Mouse (Mus musculus): Measurements from ENCODE around the gene Hoxb6. TPM values are rescaled to one million over a fixed set of nuclear protein-coding genes. Genes with fewer than 3 reads are reported as not detected.

Hoxb6 gene
- polyA plus RNA-seq, 1 experiment from 2014 or later: 8.3 TPM

DNA sequence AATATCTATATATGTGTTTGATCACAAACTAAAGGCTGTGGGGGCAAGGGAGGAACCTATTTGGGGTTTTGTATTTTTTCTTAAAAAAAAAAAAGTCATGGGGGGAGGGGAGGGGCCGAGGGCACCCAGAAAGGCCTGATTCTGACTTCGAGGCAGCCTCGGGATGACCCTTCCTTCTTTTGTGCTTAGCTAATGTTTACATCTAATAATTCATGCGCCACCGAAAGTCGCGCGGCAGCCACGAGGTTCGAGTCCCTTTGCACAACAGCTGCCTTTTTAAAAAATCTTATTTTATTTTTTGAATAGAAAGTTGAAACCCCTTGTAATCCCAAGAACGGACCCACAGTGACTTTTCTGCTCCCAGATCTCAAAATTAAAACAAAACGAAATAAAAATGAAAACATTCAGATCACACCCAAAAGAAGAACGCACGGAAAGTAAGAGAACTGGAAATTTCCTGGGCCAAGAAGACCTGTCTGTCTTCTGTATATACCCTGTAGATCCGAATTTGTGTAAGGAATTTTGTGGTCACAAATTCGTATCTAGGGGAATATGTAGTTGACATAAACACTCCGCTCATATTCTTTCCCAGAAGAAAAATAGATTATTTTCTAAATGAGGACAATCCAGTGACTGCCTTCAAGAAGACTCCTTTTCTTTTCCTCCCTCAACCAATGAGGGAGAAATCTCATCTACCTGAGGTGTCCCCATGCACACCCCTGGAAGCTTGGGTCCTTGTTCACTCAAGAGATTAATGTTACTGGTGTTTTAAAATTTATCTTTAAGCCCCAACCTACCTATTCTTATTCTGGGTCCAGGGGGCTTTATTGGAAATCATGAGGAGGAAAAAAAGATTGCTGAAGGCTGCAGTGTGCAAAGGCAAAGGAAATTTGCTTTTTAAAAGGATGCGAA, 24.7 kb downstream of the Hoxb6 start:
- Histone ChIP-seq H3K4me2 (ENCODE audit: low read depth, low read length) (peak overlapping the region; percentile 87), H3K9ac (ENCODE audit: low read length) (peak overlapping the region; percentile 88), H3K27ac (ENCODE audit: low read length) (peak overlapping the region; percentile 88; the same call in 1 of the 2 replicates), H3K4me1 (ENCODE audit: control insufficient read depth, insufficient read depth, low read length) (peaks cover 6% of the 10 kb centered on the region; the same call in 1 of the 2 replicates), H3K36me3 (ENCODE audit: control insufficient read depth, insufficient read depth, low read length) (no peaks in the 10 kb centered on the region), H3K9me3 (replicated peaks; ENCODE audit: control insufficient read depth, low read length) (no peaks in the 10 kb centered on the region), H3K27me3 (ENCODE audit: control insufficient read depth, insufficient read depth, low read length) (no peaks in the 10 kb centered on the region; the same call in 1 of the 2 replicates), H3K4me3 (replicated peaks; ENCODE audit: low read length) (peak overlapping the region; percentile 63)
- 13% methylated on average over 18 of the region's 18 CpGs for WGBS
- no peak for ATAC-seq (ENCODE audit: insufficient read depth, low FRiP score)

DNA sequence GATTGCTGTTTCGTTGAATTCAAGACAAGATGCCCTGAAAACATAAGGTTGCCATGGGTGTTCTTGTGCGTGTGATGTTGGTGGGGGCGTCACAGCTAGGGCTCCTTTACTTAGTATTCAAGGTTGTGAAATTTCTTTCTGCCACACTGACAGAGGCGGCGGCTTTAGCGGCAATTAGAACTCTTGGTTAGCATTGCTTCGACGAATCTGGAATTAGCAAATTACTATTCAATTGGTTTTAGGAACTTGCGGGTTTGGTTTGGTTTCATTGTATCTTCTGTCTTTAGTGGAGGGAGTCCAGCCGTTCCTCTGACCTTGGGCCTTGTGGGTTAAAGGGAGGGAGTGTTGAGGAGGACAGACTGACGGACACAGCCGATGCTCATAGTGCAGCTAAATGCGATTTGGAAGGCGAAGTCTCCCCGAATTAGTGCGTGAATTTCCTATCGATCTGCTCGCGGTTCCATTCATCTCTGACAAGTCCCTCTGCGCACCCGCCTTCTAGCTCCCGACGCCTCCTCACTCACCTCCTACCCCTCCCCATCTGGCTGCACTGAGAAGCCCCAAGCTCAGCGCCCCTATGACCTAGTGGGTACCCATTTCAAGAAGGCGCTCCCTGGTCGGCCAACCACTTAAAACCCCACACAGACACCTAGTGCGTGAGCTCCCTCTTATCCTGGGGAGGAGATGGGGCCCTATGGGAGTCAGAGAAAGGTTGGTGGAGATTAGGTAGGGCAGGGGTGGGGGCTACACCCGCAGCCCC, 25.5 kb downstream of the Hoxb6 start, which contains the start of gene Hoxb4:
Hoxb4 (plus strand) TSS at position 660 of the 760 bp plus-strand sequence.
- no peak for ATAC-seq (ENCODE audit: insufficient read depth, low FRiP score)
- Histone ChIP-seq H3K27ac (ENCODE audit: low read length) (peak within 1 kb of the TSS; percentile 98), H3K4me1 (ENCODE audit: control insufficient read depth, insufficient read depth, low read length) (peaks cover 5% of the 10 kb centered on the region; the same call in 1 of the 2 replicates)

GRCm38 (mm10) chr11:96318368-96319070, 26.2 kb downstream of the Hoxb6 start:
- H3K4me3 ChIP-seq (replicated peaks; ENCODE audit: low read length): peak overlapping the region; percentile 63
- under 1% methylated on average over 45 of the region's 45 CpGs for WGBS
- no peaks in the 10 kb centered on the region for H3K36me3 ChIP-seq (ENCODE audit: control insufficient read depth, insufficient read depth, low read length)
- H3K9me3 ChIP-seq (replicated peaks; ENCODE audit: control insufficient read depth, low read length): no peaks in the 10 kb centered on the region
- H3K27ac ChIP-seq (ENCODE audit: low read length): peak overlapping the region; percentile 98
- H3K4me1 ChIP-seq (ENCODE audit: control insufficient read depth, insufficient read depth, low read length): 0 out of 2 replicates have a peak, but pooled peaks cover 3% of the 10 kb centered on the region
- H3K27me3 ChIP-seq (ENCODE audit: control insufficient read depth, insufficient read depth, low read length): no peaks in the 10 kb centered on the region; the same call in 1 of the 2 replicates
- peak overlapping the region; percentile 88 for H3K9ac ChIP-seq (ENCODE audit: low read length)
- peak; percentile 78 for ATAC-seq (ENCODE audit: insufficient read depth, low FRiP score)
- H3K4me2 ChIP-seq (ENCODE audit: low read depth, low read length): peak overlapping the region; percentile 87

More for the DNA sequence above, 25.5 kb downstream of the Hoxb6 start, which contains the start of gene Hoxb4:
- Histone ChIP-seq H3K4me3 (replicated peaks; ENCODE audit: low read length) (peak within 1 kb of the TSS; percentile 63), H3K36me3 (ENCODE audit: control insufficient read depth, insufficient read depth, low read length) (no peaks in the 10 kb centered on the region), H3K4me2 (ENCODE audit: low read depth, low read length) (peak within 1 kb of the TSS; percentile 87), H3K27me3 (ENCODE audit: control insufficient read depth, insufficient read depth, low read length) (no peaks in the 10 kb centered on the region; the same call in 1 of the 2 replicates), H3K9me3 (replicated peaks; ENCODE audit: control insufficient read depth, low read length) (no peaks in the 10 kb centered on the region), H3K9ac (ENCODE audit: low read length) (peak within 1 kb of the TSS; percentile 88)
- WGBS: 7% methylated on average over 28 of the region's 28 CpGs

GRCm38 (mm10) chr11:96319071-96319902, 27.0 kb downstream of the Hoxb6 start:
- peak overlapping the region; percentile 63 for H3K4me3 ChIP-seq (replicated peaks; ENCODE audit: low read length)
- WGBS: under 1% methylated on average over 34 of the region's 34 CpGs
- no peaks in the 10 kb centered on the region for H3K36me3 ChIP-seq (ENCODE audit: control insufficient read depth, insufficient read depth, low read length)
- peak overlapping the region; percentile 98 for H3K27ac ChIP-seq (ENCODE audit: low read length)
- H3K9me3 ChIP-seq (replicated peaks; ENCODE audit: control insufficient read depth, low read length): no peaks in the 10 kb centered on the region
- peak; percentile 32; the same call in 1 of the 2 replicates for ATAC-seq (ENCODE audit: insufficient read depth, low FRiP score)
- peak overlapping the region; percentile 88 for H3K9ac ChIP-seq (ENCODE audit: low read length)
- peak overlapping the region; percentile 65 for H3K4me2 ChIP-seq (ENCODE audit: low read depth, low read length)
- 0 out of 2 replicates have a peak, but pooled peaks cover 3% of the 10 kb centered on the region for H3K4me1 ChIP-seq (ENCODE audit: control insufficient read depth, insufficient read depth, low read length)
- no peaks in the 10 kb centered on the region; the same call in 1 of the 2 replicates for H3K27me3 ChIP-seq (ENCODE audit: control insufficient read depth, insufficient read depth, low read length)

DNA sequence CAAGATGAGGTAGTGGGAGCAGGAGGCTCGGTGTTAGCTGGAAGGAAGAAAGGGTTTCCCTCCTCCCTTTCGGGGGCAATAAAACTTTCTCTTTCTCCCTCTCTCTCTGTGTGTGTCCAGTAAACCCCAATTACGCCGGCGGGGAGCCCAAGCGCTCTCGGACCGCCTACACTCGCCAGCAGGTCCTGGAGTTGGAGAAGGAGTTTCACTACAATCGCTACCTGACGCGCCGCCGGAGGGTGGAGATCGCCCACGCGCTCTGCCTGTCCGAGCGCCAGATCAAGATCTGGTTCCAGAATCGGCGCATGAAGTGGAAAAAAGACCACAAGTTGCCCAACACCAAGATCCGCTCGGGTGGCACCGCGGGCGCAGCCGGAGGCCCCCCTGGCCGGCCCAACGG, 27.6 kb downstream of the Hoxb6 start:
- 0 out of 2 replicates have a peak, but pooled peaks cover 3% of the 10 kb centered on the region for H3K4me1 ChIP-seq (ENCODE audit: control insufficient read depth, insufficient read depth, low read length)
- peak overlapping the region; percentile 88 for H3K9ac ChIP-seq (ENCODE audit: low read length)
- no peaks in the 10 kb centered on the region; the same call in 1 of the 2 replicates for H3K27me3 ChIP-seq (ENCODE audit: control insufficient read depth, insufficient read depth, low read length)
- no peaks in the 10 kb centered on the region for H3K36me3 ChIP-seq (ENCODE audit: control insufficient read depth, insufficient read depth, low read length)
- no peaks in the 10 kb centered on the region for H3K9me3 ChIP-seq (replicated peaks; ENCODE audit: control insufficient read depth, low read length)
- peak overlapping the region; percentile 65 for H3K4me2 ChIP-seq (ENCODE audit: low read depth, low read length)
- WGBS: under 1% methylated on average over 29 of the region's 29 CpGs
- H3K4me3 ChIP-seq (replicated peaks; ENCODE audit: low read length): peak overlapping the region; percentile 63
- peak overlapping the region; percentile 98 for H3K27ac ChIP-seq (ENCODE audit: low read length)
- ATAC-seq (ENCODE audit: insufficient read depth, low FRiP score): peak; percentile 2; the same call in 1 of the 2 replicates

GRCm38 (mm10) chr11:96320688-96321087, 28.4 kb downstream of the Hoxb6 start:
- H3K27ac ChIP-seq (ENCODE audit: low read length): peak overlapping the region; percentile 98
- 0 out of 2 replicates have a peak, but pooled peaks cover 3% of the 10 kb centered on the region for H3K4me1 ChIP-seq (ENCODE audit: control insufficient read depth, insufficient read depth, low read length)
- H3K27me3 ChIP-seq (ENCODE audit: control insufficient read depth, insufficient read depth, low read length): no peaks in the 10 kb centered on the region; the same call in 1 of the 2 replicates
- H3K4me2 ChIP-seq (ENCODE audit: low read depth, low read length): peak overlapping the region; percentile 65
- no peak for ATAC-seq (ENCODE audit: insufficient read depth, low FRiP score)
- WGBS: 15% methylated on average over 17 of the region's 17 CpGs
- no peaks in the 10 kb centered on the region for H3K36me3 ChIP-seq (ENCODE audit: control insufficient read depth, insufficient read depth, low read length)
- peak overlapping the region; percentile 88 for H3K9ac ChIP-seq (ENCODE audit: low read length)
- no peaks in the 10 kb centered on the region for H3K9me3 ChIP-seq (replicated peaks; ENCODE audit: control insufficient read depth, low read length)
- peak overlapping the region; percentile 63 for H3K4me3 ChIP-seq (replicated peaks; ENCODE audit: low read length)

- H3K4me1 ChIP-seq (ENCODE audit: control insufficient read depth, insufficient read depth, low read length): no peaks in the 10 kb centered on the region
- peak overlapping the region; percentile 65 for H3K4me2 ChIP-seq (ENCODE audit: low read depth, low read length)
- H3K36me3 ChIP-seq (ENCODE audit: control insufficient read depth, insufficient read depth, low read length): no peaks in the 10 kb centered on the region
- peak overlapping the region; percentile 63 for H3K4me3 ChIP-seq (replicated peaks; ENCODE audit: low read length)
- H3K27me3 ChIP-seq (ENCODE audit: control insufficient read depth, insufficient read depth, low read length): peaks cover 4% of the 10 kb centered on the region; the same call in 1 of the 2 replicates
- peak overlapping the region; percentile 98 for H3K27ac ChIP-seq (ENCODE audit: low read length)
- no peak for ATAC-seq (ENCODE audit: insufficient read depth, low FRiP score)
- peak overlapping the region; percentile 84; the same call in 1 of the 2 replicates for H3K9ac ChIP-seq (ENCODE audit: low read length)
- WGBS: 10% methylated on average over 5 of the region's 5 CpGs
- no peaks in the 10 kb centered on the region for H3K9me3 ChIP-seq (replicated peaks; ENCODE audit: control insufficient read depth, low read length)
These were observed 29.6 kb downstream of the Hoxb6 start for GRCm38 (mm10) chr11:96321846-96322245.

Measured in stomach, embryonic 16.5 days (tissue).